Mouse (Mus musculus): ENCODE data around the gene Jaml. TPM values are rescaled to one million over a fixed set of nuclear protein-coding genes. Genes with fewer than 3 reads are reported as not detected.
A peak's percentile ranks its signal among the peaks of the same experiment; 100 is the strongest.

Gene Jaml
- polyA plus RNA-seq, 1 experiment from 2014 or later: 0.25 TPM

- under 1% methylated on average over 13 of the region's 13 CpGs for WGBS
- no peaks in the 10 kb centered on the region for H3K9me3 ChIP-seq (ENCODE audit: control insufficient read depth, low read length)
- peak within 1 kb of the TSS; percentile 54 for H3K4me3 ChIP-seq (ENCODE audit: low read length)
- peak within 1 kb of the TSS; percentile 74 for H3K9ac ChIP-seq (ENCODE audit: low read depth, low read length)
- H3K27me3 ChIP-seq (replicated peaks; ENCODE audit: control insufficient read depth, insufficient read depth, low read length): no peaks in the 10 kb centered on the region
- H3K4me1 ChIP-seq (ENCODE audit: control insufficient read depth, insufficient read depth, low read depth, low read length): peaks cover 34% of the 10 kb centered on the region
- ATAC-seq: peak; percentile 67
- H3K27ac ChIP-seq (ENCODE audit: low read depth, low read length): peak within 1 kb of the TSS; percentile 81
- no peaks in the 10 kb centered on the region for H3K36me3 ChIP-seq (ENCODE audit: control insufficient read depth, insufficient read depth, low read length)
- H3K4me2 ChIP-seq (ENCODE audit: low read length): peak within 1 kb of the TSS; percentile 76
Observed at GRCm38 (mm10) chr9:45117741-45118431, 38.9 kb downstream of the Jaml start, which contains the start of gene Scn2b. Gene Scn2b, plus strand, starts transcription at chr9:45117782.

GRCm38 (mm10) chr9:45118552-45118951 is 39.6 kb downstream of the Jaml start:
- 23% methylated on average over 10 of the region's 10 CpGs for WGBS
- ATAC-seq: no peak
- Histone ChIP-seq H3K4me2 (ENCODE audit: low read length) (peak overlapping the region; percentile 76), H3K27me3 (replicated peaks; ENCODE audit: control insufficient read depth, insufficient read depth, low read length) (no peaks in the 10 kb centered on the region), H3K9ac (ENCODE audit: low read depth, low read length) (peak overlapping the region; percentile 74), H3K27ac (ENCODE audit: low read depth, low read length) (0 out of 2 replicates have a peak overlapping the region, but pooled peaks have one; percentile 14), H3K36me3 (ENCODE audit: control insufficient read depth, insufficient read depth, low read length) (no peaks in the 10 kb centered on the region), H3K4me3 (ENCODE audit: low read length) (peak overlapping the region; percentile 54), H3K4me1 (ENCODE audit: control insufficient read depth, insufficient read depth, low read depth, low read length) (peaks cover 34% of the 10 kb centered on the region), H3K9me3 (ENCODE audit: control insufficient read depth, low read length) (no peaks in the 10 kb centered on the region)

- Histone ChIP-seq H3K9ac (ENCODE audit: low read depth, low read length) (peak overlapping the region; percentile 74; the same call in 1 of the 2 replicates), H3K27ac (ENCODE audit: low read depth, low read length) (no peak overlapping the region), H3K4me2 (ENCODE audit: low read length) (peak overlapping the region; percentile 76), H3K36me3 (ENCODE audit: control insufficient read depth, insufficient read depth, low read length) (no peaks in the 10 kb centered on the region), H3K4me1 (ENCODE audit: control insufficient read depth, insufficient read depth, low read depth, low read length) (peaks cover 34% of the 10 kb centered on the region), H3K27me3 (replicated peaks; ENCODE audit: control insufficient read depth, insufficient read depth, low read length) (no peaks in the 10 kb centered on the region), H3K4me3 (ENCODE audit: low read length) (peak overlapping the region; percentile 54), H3K9me3 (ENCODE audit: control insufficient read depth, low read length) (no peaks in the 10 kb centered on the region)
- WGBS: 94% methylated on average over 8 of the region's 8 CpGs
- ATAC-seq: no peak
Observed at GRCm38 (mm10) chr9:45119316-45119953, 40.5 kb downstream of the Jaml start.

GRCm38 (mm10) chr9:45119954-45120530 is 41.1 kb downstream of the Jaml start:
- Histone ChIP-seq H3K4me1 (ENCODE audit: control insufficient read depth, insufficient read depth, low read depth, low read length) (peaks cover 34% of the 10 kb centered on the region), H3K9ac (ENCODE audit: low read depth, low read length) (no peak overlapping the region), H3K4me2 (ENCODE audit: low read length) (peak overlapping the region; percentile 24; the same call in 1 of the 2 replicates)

GRCm38 (mm10) chr9:45120567-45120966 is 41.6 kb downstream of the Jaml start:
- no peak for ATAC-seq
- no peaks in the 10 kb centered on the region for H3K27me3 ChIP-seq (replicated peaks; ENCODE audit: control insufficient read depth, insufficient read depth, low read length)
- no peak overlapping the region; the same call in 1 of the 2 replicates for H3K4me2 ChIP-seq (ENCODE audit: low read length)
- no peak overlapping the region for H3K4me3 ChIP-seq (ENCODE audit: low read length)
- 88% methylated on average over 6 of the region's 6 CpGs for WGBS
- H3K4me1 ChIP-seq (ENCODE audit: control insufficient read depth, insufficient read depth, low read depth, low read length): peaks cover 34% of the 10 kb centered on the region
- no peaks in the 10 kb centered on the region for H3K9me3 ChIP-seq (ENCODE audit: control insufficient read depth, low read length)
- H3K27ac ChIP-seq (ENCODE audit: low read depth, low read length): no peak overlapping the region
- H3K36me3 ChIP-seq (ENCODE audit: control insufficient read depth, insufficient read depth, low read length): peaks cover 7% of the 10 kb centered on the region; the same call in 1 of the 2 replicates
- H3K9ac ChIP-seq (ENCODE audit: low read depth, low read length): no peak overlapping the region

More at GRCm38 (mm10) chr9:45119954-45120530, 41.1 kb downstream of the Jaml start:
- Histone ChIP-seq H3K27ac (ENCODE audit: low read depth, low read length) (no peak overlapping the region), H3K4me3 (ENCODE audit: low read length) (no peak overlapping the region), H3K9me3 (ENCODE audit: control insufficient read depth, low read length) (no peaks in the 10 kb centered on the region), H3K36me3 (ENCODE audit: control insufficient read depth, insufficient read depth, low read length) (peaks cover 2% of the 10 kb centered on the region; the same call in 1 of the 2 replicates), H3K27me3 (replicated peaks; ENCODE audit: control insufficient read depth, insufficient read depth, low read length) (no peaks in the 10 kb centered on the region)
- WGBS: 91% methylated on average over 14 of the region's 14 CpGs
- no peak for ATAC-seq

GRCm38 (mm10) chr9:45121001-45121400 is 42.0 kb downstream of the Jaml start:
- no peak overlapping the region for H3K27ac ChIP-seq (ENCODE audit: low read depth, low read length)
- peaks cover 32% of the 10 kb centered on the region for H3K4me1 ChIP-seq (ENCODE audit: control insufficient read depth, insufficient read depth, low read depth, low read length)
- no peak overlapping the region for H3K9ac ChIP-seq (ENCODE audit: low read depth, low read length)
- no peak overlapping the region; the same call in 1 of the 2 replicates for H3K4me2 ChIP-seq (ENCODE audit: low read length)
- ATAC-seq: no peak
- peaks cover 10% of the 10 kb centered on the region; the same call in 1 of the 2 replicates for H3K36me3 ChIP-seq (ENCODE audit: control insufficient read depth, insufficient read depth, low read length)
- no peak overlapping the region for H3K4me3 ChIP-seq (ENCODE audit: low read length)
- WGBS: 59% methylated on average over 6 of the region's 6 CpGs
- H3K27me3 ChIP-seq (replicated peaks; ENCODE audit: control insufficient read depth, insufficient read depth, low read length): no peaks in the 10 kb centered on the region
- no peaks in the 10 kb centered on the region for H3K9me3 ChIP-seq (ENCODE audit: control insufficient read depth, low read length)

GRCm38 (mm10) chr9:45121769-45122168 is 42.8 kb downstream of the Jaml start:
- H3K27ac ChIP-seq (ENCODE audit: low read depth, low read length): no peak overlapping the region
- WGBS: 3% methylated on average over 10 of the region's 10 CpGs
- H3K4me1 ChIP-seq (ENCODE audit: control insufficient read depth, insufficient read depth, low read depth, low read length): peaks cover 31% of the 10 kb centered on the region
- peak overlapping the region; percentile 31 for H3K4me2 ChIP-seq (ENCODE audit: low read length)
- peaks cover 15% of the 10 kb centered on the region; the same call in 1 of the 2 replicates for H3K36me3 ChIP-seq (ENCODE audit: control insufficient read depth, insufficient read depth, low read length)
- H3K4me3 ChIP-seq (ENCODE audit: low read length): no peak overlapping the region
- no peak overlapping the region for H3K9ac ChIP-seq (ENCODE audit: low read depth, low read length)
- no peaks in the 10 kb centered on the region for H3K27me3 ChIP-seq (replicated peaks; ENCODE audit: control insufficient read depth, insufficient read depth, low read length)
- no peaks in the 10 kb centered on the region for H3K9me3 ChIP-seq (ENCODE audit: control insufficient read depth, low read length)
- ATAC-seq: peak; percentile 51

- Histone ChIP-seq H3K4me1 (ENCODE audit: control insufficient read depth, insufficient read depth, low read depth, low read length) (peaks cover 31% of the 10 kb centered on the region), H3K36me3 (ENCODE audit: control insufficient read depth, insufficient read depth, low read length) (peaks cover 15% of the 10 kb centered on the region; the same call in 1 of the 2 replicates), H3K27me3 (replicated peaks; ENCODE audit: control insufficient read depth, insufficient read depth, low read length) (no peaks in the 10 kb centered on the region), H3K4me3 (ENCODE audit: low read length) (peak overlapping the region; percentile 5; the same call in 1 of the 2 replicates), H3K27ac (ENCODE audit: low read depth, low read length) (no peak overlapping the region), H3K9me3 (ENCODE audit: control insufficient read depth, low read length) (no peaks in the 10 kb centered on the region), H3K4me2 (ENCODE audit: low read length) (peak overlapping the region; percentile 31), H3K9ac (ENCODE audit: low read depth, low read length) (0 out of 2 replicates have a peak overlapping the region, but pooled peaks have one; percentile 24)
- WGBS: 28% methylated on average over 9 of the region's 9 CpGs
- no peak; the same call in 1 of the 2 replicates for ATAC-seq
Observed at GRCm38 (mm10) chr9:45122209-45122761, 43.3 kb downstream of the Jaml start.

Measured in hindbrain, embryonic 16.5 days (tissue).